Mouse (Mus musculus): ENCODE data around the gene Galntl6. TPM values are rescaled to one million over a fixed set of nuclear protein-coding genes. Genes with fewer than 3 reads are reported as not detected.

Gene Galntl6
- polyA plus RNA-seq, 1 experiment, result 0.02 TPM

GRCm38 (mm10) chr8:58691761-58692160 is 220.7 kb downstream of the Galntl6 start:
- no peak for TF ChIP-seq GATA1 (IDR thresholded peaks at IDR 0.05; ENCODE audit: low read length)

GRCm38 (mm10) chr8:58677847-58678450 is 234.5 kb downstream of the Galntl6 start:
- TF ChIP-seq GATA1 (IDR thresholded peaks at IDR 0.05; ENCODE audit: low read length), result no peak

DNA sequence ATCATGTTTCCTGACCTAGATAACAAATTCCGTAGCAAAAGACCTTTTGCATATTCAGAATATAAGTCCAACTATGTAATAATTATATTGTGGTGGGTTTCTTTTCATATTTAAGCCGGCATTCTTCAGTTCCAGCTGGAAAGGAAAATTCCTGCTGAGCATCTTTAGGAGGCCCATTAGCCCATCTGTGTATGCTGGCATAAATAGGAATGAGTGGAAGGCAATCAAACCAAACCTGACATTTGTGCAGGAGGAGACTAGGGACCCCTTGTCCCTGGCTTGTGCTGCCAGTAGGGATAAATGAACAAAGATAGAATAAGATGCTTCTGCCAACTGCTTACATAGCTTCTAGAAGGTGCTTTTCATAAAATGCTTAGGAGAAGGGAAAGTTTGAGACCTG is 243.4 kb downstream of the Galntl6 start:
- no peak for TF ChIP-seq GATA1 (IDR thresholded peaks at IDR 0.05; ENCODE audit: low read length)

GRCm38 (mm10) chr8:58660019-58660418 is 252.4 kb downstream of the Galntl6 start:
- TF ChIP-seq GATA1 (IDR thresholded peaks at IDR 0.05; ENCODE audit: low read length), result no peak

DNA sequence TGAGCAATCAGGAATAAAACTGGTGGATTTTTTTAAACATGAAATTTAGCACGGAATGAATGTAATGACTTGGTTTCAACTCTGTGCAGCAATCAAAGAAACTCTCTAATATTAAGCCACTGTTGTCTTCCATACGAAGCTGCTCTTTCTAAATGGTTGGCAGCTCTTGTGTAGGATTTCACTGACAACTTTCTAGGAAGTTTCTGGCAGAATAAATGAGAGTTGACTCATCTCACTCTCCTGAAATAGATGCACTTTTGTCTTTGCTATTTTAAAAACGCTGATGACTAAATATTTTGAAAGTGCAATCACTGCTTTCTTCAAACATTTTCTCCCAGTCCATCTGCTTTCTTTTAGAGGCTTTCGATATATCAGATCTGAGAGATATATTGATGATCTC is 256.8 kb downstream of the Galntl6 start:
- no peak for TF ChIP-seq GATA1 (IDR thresholded peaks at IDR 0.05; ENCODE audit: low read length)

- TF ChIP-seq GATA1 (IDR thresholded peaks at IDR 0.05; ENCODE audit: low read length), result no peak
Observed at GRCm38 (mm10) chr8:58606451-58606850, 306.0 kb downstream of the Galntl6 start.

DNA sequence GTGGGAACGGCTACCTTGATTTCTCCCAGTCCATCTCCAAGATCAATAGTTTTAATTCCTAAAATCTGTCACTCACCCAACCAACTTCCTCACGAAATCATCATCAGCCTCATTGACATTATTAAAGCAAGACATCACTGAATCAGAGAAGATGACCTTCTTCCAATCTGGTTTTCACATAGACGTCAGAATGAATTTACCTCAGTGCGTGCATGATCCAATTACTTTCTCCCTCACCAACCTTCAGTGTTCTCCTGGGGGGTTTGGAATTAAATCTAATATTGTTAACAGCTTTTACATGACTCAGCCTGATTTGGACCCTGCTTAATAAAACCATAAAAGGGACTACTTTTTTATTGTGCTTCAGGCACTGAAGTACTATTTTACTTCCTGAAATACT is 307.7 kb downstream of the Galntl6 start:
- TF ChIP-seq GATA1 (IDR thresholded peaks at IDR 0.05; ENCODE audit: low read length), result no peak

- no peak for TF ChIP-seq GATA1 (IDR thresholded peaks at IDR 0.05; ENCODE audit: low read length)
Observed at GRCm38 (mm10) chr8:58597834-58598233, 314.6 kb downstream of the Galntl6 start.

- no peak for TF ChIP-seq GATA1 (IDR thresholded peaks at IDR 0.05; ENCODE audit: low read length)
Observed at GRCm38 (mm10) chr8:58575346-58575745, 337.1 kb downstream of the Galntl6 start.

DNA sequence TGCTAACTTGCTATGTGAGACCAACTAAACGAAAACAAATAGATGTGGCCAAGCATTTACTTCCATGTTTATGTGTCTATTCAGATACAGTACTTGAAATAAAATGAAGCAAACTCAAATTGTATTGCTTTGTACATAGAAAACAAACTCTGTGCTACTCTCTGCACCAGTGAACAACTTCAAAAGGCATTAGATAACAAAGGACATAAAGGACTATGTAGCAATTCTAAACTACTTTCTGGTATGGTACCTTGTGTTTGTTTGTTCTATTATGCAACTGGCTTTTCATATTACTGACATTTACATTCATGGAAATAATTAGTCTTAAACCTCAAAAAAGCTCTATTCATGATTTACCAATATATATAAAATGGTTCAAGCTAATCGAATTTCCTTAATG is 344.4 kb downstream of the Galntl6 start:
- TF ChIP-seq GATA1 (IDR thresholded peaks at IDR 0.05; ENCODE audit: low read length), result no peak

GRCm38 (mm10) chr8:58566115-58566514 is 346.3 kb downstream of the Galntl6 start:
- TF ChIP-seq GATA1 (IDR thresholded peaks at IDR 0.05; ENCODE audit: low read length), result no peak

DNA sequence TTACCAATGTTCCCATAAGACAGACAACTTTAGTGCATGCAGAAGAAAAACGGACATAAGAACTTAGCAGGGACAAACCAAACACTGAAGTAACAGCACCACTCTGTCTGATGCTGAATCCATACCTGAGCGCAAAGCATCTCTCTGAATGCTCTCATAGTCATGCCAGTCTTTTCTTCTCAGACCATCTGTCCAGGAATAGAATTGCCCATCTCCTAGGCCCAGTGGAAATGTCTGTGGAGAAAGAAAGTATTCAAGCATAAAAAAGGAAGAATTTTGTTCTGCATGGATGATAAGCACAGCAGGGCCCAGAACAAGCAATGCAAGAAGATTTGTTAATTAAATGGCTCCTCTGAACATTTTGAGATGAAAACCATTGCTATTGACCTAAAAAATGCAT is 376.7 kb downstream of the Galntl6 start:
- no peak for TF ChIP-seq GATA1 (IDR thresholded peaks at IDR 0.05; ENCODE audit: low read length)

GRCm38 (mm10) chr8:58534631-58535030 is 377.8 kb downstream of the Galntl6 start:
- no peak for TF ChIP-seq GATA1 (IDR thresholded peaks at IDR 0.05; ENCODE audit: low read length)

DNA sequence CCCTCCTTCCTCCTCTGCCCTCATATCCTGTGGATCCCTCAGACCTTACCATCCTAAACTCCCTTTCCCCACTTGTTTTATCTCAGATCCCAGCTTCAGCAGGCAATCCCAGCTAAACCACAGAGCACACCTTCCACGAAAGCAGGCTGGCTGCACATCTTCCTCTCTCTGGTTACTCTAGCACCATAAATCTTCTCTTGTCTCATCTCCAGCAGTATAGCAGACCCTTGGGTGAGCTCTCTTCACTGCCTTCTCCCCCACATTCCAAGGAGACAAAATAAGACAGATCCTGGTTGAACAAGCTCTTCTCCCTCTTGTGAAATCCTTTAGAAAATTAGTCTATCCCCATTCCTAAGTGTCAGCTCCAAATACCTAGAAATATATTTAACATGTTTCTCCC is 389.0 kb downstream of the Galntl6 start:
- no peak for TF ChIP-seq GATA1 (IDR thresholded peaks at IDR 0.05; ENCODE audit: low read length)

GRCm38 (mm10) chr8:58521932-58522331 is 390.5 kb downstream of the Galntl6 start:
- no peak for TF ChIP-seq GATA1 (IDR thresholded peaks at IDR 0.05; ENCODE audit: low read length)

GRCm38 (mm10) chr8:58510516-58510915 is 401.9 kb downstream of the Galntl6 start:
- no peak for TF ChIP-seq GATA1 (IDR thresholded peaks at IDR 0.05; ENCODE audit: low read length)

- TF ChIP-seq GATA1 (IDR thresholded peaks at IDR 0.05; ENCODE audit: low read length), result no peak
Observed at GRCm38 (mm10) chr8:58509051-58509450, 403.4 kb downstream of the Galntl6 start.

DNA sequence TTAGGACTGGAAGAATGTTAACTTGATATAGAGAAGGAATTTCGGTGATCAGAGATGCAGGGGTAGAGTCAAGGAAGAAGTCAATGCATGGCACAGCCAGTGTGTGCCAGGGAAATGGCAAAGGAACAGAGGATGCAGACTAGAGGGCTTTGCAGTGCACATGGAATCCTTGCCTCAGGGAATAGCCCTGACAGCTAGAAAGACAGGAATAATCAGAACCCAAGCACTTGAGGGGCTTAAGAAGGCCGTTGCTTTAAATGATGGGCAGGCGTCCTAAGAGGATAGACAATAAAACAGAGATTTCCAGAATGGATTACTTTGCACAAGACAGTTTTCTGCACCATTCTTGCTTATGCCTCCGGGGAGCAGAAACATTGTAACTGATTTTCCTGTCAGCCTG is 425.3 kb downstream of the Galntl6 start:
- no peak for TF ChIP-seq GATA1 (IDR thresholded peaks at IDR 0.05; ENCODE audit: low read length)
